8 mouse cellular contexts compared by ENCODE assay signal in genomic region chr8:70282603-70283135, GRCm38 (mm10). TPM values are rescaled to one million over a fixed set of nuclear protein-coding genes. Genes with fewer than 3 reads are reported as not detected.
A peak's percentile ranks its signal among the peaks of the same experiment; 100 is the strongest.
DNase-seq lines count a peak whose midpoint lies in the region; ATAC-seq lines count a peak whose summit lies in the region.

Gene Homer3, plus strand, starts transcription at chr8:70282827.

- DNase-seq in embryo, embryonic 10 days (ENCODE audit: low spot score), result peak; percentile 91
- peak; percentile 93 for DNase-seq in gastrocnemius, postnatal 14 days
- DNase-seq in left cerebral cortex, postnatal 10 days (ENCODE audit: extremely low spot score in 1 of 2, low spot score in 2 of 2), result peak; percentile 68 to 95
- DNase-seq in right cerebral cortex, postnatal 25 days, result peak; percentile 79
- peak; percentile 89 to 93 for DNase-seq in urinary bladder, postnatal 4 days (ENCODE audit: low spot score in 2 of 2)

- intact Hi-C loops in gastrocnemius, postnatal 14 days (cut with DNase I; ENCODE audit: low total_unique reads), result no loop called here
- intact Hi-C loops in left cerebral cortex, postnatal 10 days (cut with DNase I), result no loop called here

- ATAC-seq in activated CD4-positive, CD25-positive, alpha-beta regulatory T cell, adult 4 months, result peak; percentile 63
- ATAC-seq in inflammation-experienced regulatory T-cells, adult 6 months, result peak; percentile 82
- ATAC-seq in megakaryocyte-erythroid progenitor cell, adult 5-6 weeks (replicated peaks; ENCODE audit: low FRiP score, low TSS enrichment, poor library complexity, severe bottlenecking), result peak; percentile 57

RNA-seq across cellular contexts. Expression of gene Homer3, which starts in this region (rescaled TPM):
- polyA plus RNA-seq in activated CD4-positive, CD25-positive, alpha-beta regulatory T cell, adult 4 months (2017; shearing (Covaris generic)), result under 1 TPM in 1 of 2 experiments, not detected in 1; 0.66 TPM
- 1 to 10 TPM; 8.5 to 8.7 TPM for total RNA-seq in gastrocnemius, postnatal 14 days (2021)
- polyA plus RNA-seq in inflammation-experienced regulatory T-cells, adult 6 months (2017; shearing (Covaris generic)), result under 1 TPM in 2 of 3 experiments, not detected in 1; 0.39 to 0.81 TPM
- total RNA-seq in left cerebral cortex, postnatal 10 days (2021), result 1 to 10 TPM; 7.9 to 9.4 TPM
- total RNA-seq in megakaryocyte-erythroid progenitor cell, adult 5-6 weeks (2014; fragmentation: Nextera tagmentation), result 5.5 and 9.6 TPM in 2 replicates
- total RNA-seq in megakaryocyte-erythroid progenitor cell, adult 5-6 weeks (2017), result 0.56 and 8.0 TPM in 2 replicates

Comparison
In these comparisons a context has a peak if more than half of its experiments do, and no peak if none do; other contexts are left out.
1. Peak in every context shown above with its lines: DNase-seq and ATAC-seq.
2. Peak in ATAC-seq in activated CD4-positive, CD25-positive, alpha-beta regulatory T cell, adult 4 months; RNA of the gene not detected or under 1 TPM.
3. Peak in ATAC-seq in inflammation-experienced regulatory T-cells, adult 6 months; RNA of the gene not detected or under 1 TPM.